Mouse (Mus musculus): ENCODE data around the gene Tsr2. TPM values are rescaled to one million over a fixed set of nuclear protein-coding genes. Genes with fewer than 3 reads are reported as not detected.

Gene Tsr2
- polyA plus RNA-seq, 1 experiment from 2014 or later = 33.4 TPM

GRCm38 (mm10) chrX:151041223-151041622 lies 55.1 kb downstream of the Tsr2 start:
- WGBS = 57% methylated on average over 5 of the region's 5 CpGs
- H3K36me3 ChIP-seq = no peaks in the 10 kb centered on the region
- ATAC-seq (ENCODE audit: borderline replicate concordance, extremely low read depth, low FRiP score, low TSS enrichment) = no peak
- H3K4me1 ChIP-seq = no peaks in the 10 kb centered on the region
- H3K4me2 ChIP-seq = no peak overlapping the region
- H3K9ac ChIP-seq = no peak overlapping the region
- H3K4me3 ChIP-seq = no peak overlapping the region
- H3K27me3 ChIP-seq = no peaks in the 10 kb centered on the region
- H3K27ac ChIP-seq = no peak overlapping the region
- no peaks in the 10 kb centered on the region for H3K9me3 ChIP-seq

Other genes with a start within 250 kb of the Tsr2 start
- 27.0 and 27.6 TPM in 2 replicates for gene Gnl3l, start 79.2 kb downstream of the Tsr2 start, polyA plus RNA-seq (2015; fragmentation: Nextera tagmentation; extraction: Ambion mirVana)
- 10.7 and 10.8 TPM in 2 replicates for gene Fgd1, start 50.4 kb downstream of the Tsr2 start, polyA plus RNA-seq (2015; fragmentation: Nextera tagmentation; extraction: Ambion mirVana)
- gene Wnk3, start 101.5 kb upstream of the Tsr2 start, polyA plus RNA-seq (2015; fragmentation: Nextera tagmentation; extraction: Ambion mirVana) = 1.5 and 1.6 TPM in 2 replicates
- gene Fam120c, start 247.6 kb upstream of the Tsr2 start, polyA plus RNA-seq (2015; fragmentation: Nextera tagmentation; extraction: Ambion mirVana) = 3.3 and 3.8 TPM in 2 replicates